Mouse (Mus musculus) kidney, adult 10 weeks (tissue): ENCODE data around the gene Mrpl33. TPM values are rescaled to one million over a fixed set of nuclear protein-coding genes. Genes with fewer than 3 reads are reported as not detected.

Experiments used
- polyA plus RNA-seq: library from polyadenylated mRNA; stranded (reverse); fragments of 350-450 nt; fragmentation: Illumina TruSeq; extraction: RNeasy Lipid Tissue Mini Kit (QIAGEN cat#74804); gene quantifications from one replicate; pipeline ENCODE4 v1.2.3, GENCODE M21; 2014; ENCODE audit warnings: low read depth, low replicate concordance

The Mrpl33 gene
- 76.9 TPM for polyA plus RNA-seq

DNA sequence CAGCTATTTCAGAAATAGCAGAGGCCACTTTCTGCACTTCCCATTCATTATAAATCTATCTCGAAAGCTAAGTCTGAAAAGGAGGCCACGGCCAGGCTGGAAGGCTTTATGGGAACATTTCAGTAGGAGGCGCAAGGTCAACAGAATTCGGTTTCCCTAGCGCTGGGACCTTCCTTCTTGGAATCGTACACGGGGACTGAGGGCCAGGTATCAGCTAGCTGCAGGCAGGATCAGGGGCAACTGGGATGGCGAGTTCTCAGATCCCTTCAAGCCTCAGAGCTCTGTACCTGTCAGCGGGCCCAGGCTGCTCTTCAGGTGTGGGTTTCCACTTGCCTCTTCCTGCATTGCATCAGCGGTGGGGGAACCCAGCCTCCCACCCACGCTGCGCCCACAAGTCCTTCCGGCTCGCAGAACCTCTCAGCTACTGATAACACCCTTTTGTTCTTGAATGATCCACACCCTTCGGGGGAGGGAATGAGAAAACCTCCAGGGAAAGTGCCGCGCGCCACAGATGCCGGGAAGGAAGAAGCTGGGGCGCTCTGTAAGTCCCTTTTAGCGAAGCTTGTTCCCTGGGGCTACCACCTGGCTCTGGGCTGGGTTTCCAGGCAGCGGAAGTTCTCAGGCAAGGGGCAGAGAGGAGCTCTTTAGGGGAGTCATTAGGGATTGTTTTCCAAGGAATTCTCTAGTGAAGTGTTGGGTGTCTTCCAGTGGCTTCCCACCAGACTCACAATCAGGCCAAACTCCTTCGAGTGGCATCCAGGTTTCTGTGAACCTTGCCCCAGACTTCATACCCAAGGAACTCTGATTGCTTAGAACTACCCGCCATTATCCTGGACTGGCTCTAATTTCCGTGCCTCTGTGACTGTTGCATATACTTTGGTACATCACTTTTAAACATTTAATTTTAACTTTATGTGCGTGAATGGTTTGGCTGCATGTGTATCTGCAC, at the start of gene Mrpl33:
Gene Mrpl33, plus strand, starts transcription at position 455 of the 949 bp plus-strand sequence.

DNA sequence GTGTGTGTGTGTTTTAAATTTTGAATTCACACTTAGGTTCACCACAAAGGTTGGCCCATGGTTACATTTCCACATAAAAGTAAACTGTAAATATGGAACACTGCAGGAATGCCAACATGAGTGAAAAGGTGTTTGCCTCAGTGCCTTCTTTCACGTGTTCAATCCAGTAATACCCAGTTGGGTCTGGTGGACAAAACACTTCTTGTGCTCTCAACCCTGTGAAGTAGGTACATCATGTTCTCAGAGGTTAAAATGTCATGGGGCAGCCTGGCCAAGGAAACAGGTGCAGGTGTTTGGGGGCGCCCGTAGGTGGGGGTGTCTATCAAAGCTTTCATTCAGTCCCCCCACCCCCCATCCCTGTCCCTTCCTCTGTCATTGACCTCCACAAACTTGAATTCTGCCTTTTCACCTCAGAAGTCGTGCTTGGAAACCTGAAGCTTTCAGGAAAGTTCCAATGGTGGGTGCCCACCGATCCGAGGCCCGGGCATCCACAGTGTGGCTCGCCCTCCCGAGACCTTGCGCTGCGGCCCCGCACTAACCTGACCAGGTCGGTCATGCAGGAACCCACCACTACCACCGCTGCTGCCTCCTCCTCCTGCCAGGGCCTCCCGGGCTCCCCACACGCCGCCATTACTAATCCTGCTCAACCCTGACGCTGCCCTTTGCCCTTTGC, 100.4 kb downstream of the Mrpl33 start, which contains the start of gene Rbks:
Gene Rbks, minus strand, starts transcription at position 657 of the 673 bp plus-strand sequence.

DNA sequence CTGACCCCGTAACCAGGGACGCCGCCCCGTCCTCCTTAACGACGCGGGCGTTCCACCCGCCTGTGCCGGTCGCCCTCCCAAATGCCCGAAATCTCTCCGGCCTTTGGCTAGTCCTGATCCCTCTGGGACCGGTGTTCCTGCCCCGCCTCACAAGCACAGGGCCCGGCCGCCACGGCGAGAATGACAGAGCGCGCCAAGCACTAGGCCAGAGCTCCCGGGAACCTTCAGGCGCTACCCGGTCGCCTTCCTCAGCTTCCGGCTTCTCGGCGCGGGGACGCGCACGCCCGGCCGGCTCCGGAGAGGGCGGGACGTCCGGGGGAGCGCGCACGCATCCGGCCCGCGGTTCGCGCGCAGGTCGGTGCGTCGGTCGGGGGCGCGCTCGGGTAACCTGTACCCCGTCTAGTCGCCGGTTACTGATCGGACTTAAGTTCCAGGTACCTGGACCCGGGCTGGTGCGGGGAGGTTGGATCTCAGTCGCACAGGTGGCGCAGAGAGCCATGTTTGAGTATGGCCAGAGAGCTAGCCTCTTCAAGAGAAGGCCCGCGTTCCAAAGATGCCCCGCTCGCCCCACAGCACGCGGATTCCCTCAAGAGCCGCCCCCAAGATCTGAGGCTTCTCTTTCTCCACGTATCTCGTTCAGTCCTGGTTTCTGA, 101.0 kb downstream of the Mrpl33 start, which contains the start of gene Babam2:
Gene Babam2, plus strand, starts transcription at position 41 of the 653 bp plus-strand sequence.

Other genes starting within 250 kb of the Mrpl33 start
- 20.2 TPM for gene Zfp512, start 144.5 kb upstream of the Mrpl33 start, polyA plus RNA-seq
- gene 4930548H24Rik, start 111.2 kb upstream of the Mrpl33 start, polyA plus RNA-seq = not detected
- gene Gpn1, start 102.2 kb upstream of the Mrpl33 start, polyA plus RNA-seq = 26.4 TPM
- 48.0 TPM for gene Slc4a1ap, start 69.9 kb upstream of the Mrpl33 start, polyA plus RNA-seq
- 15.8 TPM for gene Supt7l, start 69.1 kb upstream of the Mrpl33 start, polyA plus RNA-seq
- 11.9 TPM for gene Rbks, start 100.7 kb downstream of the Mrpl33 start, polyA plus RNA-seq
- 70.3 TPM for gene Babam2, start 100.7 kb downstream of the Mrpl33 start, polyA plus RNA-seq